Mouse (Mus musculus): ENCODE data around the gene Trim52.
"Not testable (repeated sequence)": the region's sequence is repeated elsewhere in the genome, so short reads cannot be mapped to it uniquely, and the experiment has no call there.

Gene Trim52

GRCm38 (mm10) chr14:106105980-106106379 lies at the start of gene Trim52:
Gene Trim52, plus strand, starts transcription at chr14:106106198.
- no peak for DNase-seq (ENCODE audit: low spot score)

GRCm38 (mm10) chr14:106072608-106073007 lies 33.4 kb upstream of the Trim52 start:
- no peak for DNase-seq (ENCODE audit: low spot score)

- no peak for DNase-seq (ENCODE audit: low spot score)
Measured at GRCm38 (mm10) chr14:106075181-106076064, 30.6 kb upstream of the Trim52 start.

DNA sequence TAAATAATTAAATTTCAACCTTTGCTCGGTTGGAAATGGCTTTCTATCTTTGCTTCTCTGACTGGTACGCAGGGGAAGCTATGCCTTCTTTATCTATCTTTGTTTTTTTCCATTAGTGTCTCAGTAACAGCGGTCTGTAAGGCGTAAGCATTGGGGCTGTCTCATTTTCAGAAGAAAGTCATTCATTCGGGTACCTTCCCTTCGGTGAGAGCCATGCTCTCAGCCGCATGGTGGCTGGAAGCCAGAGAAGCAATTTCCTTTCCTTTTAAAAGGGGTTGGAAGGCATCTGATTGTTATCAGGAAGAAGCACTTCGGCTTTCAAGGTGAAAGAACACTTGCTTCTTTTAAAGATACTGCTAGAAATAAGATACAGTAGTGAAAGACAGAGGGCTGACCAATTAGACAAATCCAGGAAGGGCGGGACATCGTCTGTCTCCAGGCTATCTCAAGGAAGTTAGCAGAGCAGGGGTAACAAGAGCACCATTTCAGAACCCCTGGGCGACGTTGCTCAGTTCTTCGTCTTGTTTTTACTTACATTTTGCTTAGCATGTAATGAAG lies 17.4 kb upstream of the Trim52 start:
- no peak for DNase-seq (ENCODE audit: low spot score)

DNA sequence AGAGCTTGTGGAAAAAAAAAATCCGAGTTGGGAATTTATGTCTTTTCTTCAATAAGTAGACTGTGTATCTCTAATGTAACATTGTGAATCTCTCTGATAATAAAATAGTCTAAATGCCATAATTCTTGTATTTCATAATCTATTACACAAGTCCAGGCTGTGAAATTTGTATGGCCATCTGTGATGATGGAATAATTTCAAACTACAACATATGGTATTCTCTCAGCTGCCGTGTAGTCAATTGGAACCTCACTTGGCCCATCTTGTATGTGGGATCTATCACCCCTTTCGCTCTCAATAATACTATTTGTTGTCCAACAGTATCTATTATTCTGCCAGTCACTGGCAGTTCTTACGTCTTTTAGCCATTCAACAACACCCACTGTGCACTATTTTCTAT lies 9.2 kb upstream of the Trim52 start:
- no peak for DNase-seq (ENCODE audit: low spot score)

DNA sequence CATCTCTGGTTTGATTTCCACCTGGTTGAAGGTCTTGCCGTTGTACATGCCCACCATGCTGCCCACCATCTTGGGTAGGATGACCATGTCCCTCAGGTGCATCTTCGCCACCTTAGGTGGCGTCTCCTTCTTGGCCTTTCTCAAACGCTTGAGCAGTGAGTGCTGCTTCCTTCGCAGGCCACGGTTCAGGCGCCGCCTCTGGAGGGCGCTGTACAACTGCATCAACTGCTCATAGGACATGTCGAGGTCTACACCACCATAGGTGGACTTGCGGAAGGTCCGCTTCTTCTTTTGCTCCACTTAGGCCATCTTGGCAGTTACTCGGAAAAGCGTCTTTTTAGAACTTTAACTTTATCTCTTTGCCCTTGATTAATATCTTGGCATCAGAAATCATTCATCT lies 5.1 kb upstream of the Trim52 start:
- DNase-seq (ENCODE audit: low spot score) = no peak

- no peak for DNase-seq (ENCODE audit: low spot score)
Measured at GRCm38 (mm10) chr14:106106425-106106824, 427 bp downstream of the Trim52 start.

- DNase-seq (ENCODE audit: low spot score) = no peak
Measured at GRCm38 (mm10) chr14:106119371-106119770, 13.4 kb downstream of the Trim52 start.

DNA sequence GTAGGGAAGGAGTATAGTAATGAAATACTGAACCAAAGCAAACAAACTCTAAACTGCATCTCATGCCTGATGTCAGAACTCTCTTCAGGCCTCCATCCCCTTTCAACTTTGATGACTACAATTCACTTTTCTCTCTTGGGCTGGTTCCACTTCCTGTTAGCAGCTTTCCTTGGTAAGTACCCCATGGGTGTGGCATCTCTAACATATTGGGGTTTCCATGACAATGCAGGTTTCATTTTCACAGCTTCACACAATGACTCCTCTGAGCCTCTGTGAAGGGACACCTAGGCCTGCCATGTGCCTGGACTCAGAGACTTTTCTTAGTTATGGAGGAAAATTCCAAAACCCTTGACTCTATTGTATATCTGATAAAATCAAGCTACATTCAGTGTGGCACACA lies 30.3 kb downstream of the Trim52 start:
- no peak for DNase-seq (ENCODE audit: low spot score)

- DNase-seq (ENCODE audit: low spot score) = no peak
Measured at GRCm38 (mm10) chr14:106151188-106151587, 45.2 kb downstream of the Trim52 start.

- no peak for DNase-seq (ENCODE audit: low spot score)
Measured at GRCm38 (mm10) chr14:106154879-106155576, 49.0 kb downstream of the Trim52 start.

GRCm38 (mm10) chr14:106156533-106156932 lies 50.5 kb downstream of the Trim52 start:
- DNase-seq (ENCODE audit: low spot score) = no peak

DNA sequence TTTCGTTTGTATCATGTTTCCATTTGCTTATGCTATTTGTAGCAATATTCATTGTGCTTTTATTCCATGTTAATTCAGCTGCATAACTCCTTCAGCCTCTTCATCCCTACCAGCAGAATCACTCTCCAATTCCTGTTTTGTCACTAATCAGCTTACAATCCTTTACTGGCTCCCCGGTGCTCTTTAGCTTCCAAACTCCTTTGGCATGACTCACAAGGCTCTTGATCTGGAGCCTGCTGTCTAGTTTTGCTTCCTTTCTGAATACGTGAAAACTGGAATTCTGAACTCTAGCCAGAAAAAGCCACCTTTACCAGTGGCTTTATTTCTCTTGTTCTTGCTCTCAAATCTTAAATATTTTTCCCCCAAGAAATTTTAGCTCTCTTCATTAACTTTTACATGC lies 56.3 kb downstream of the Trim52 start:
- DNase-seq (ENCODE audit: low spot score) = no peak

DNA sequence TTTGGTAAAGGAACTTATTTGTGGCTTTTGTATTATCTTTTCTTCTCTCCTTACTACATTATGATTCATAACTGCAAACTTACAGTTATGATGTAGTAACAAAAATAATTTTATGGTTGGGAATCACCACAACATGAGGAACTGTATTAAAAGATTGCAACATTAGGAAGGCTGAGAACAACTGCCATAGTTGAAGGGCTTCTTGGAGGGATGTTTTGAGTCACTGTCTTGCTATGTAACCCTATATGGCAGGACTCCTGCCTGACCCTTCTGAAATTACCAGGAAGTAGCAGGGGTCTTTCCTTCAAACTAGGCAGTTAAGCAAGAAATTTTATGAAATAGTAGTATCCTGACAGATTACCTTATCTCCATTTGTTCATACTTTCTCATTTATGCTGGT lies 57.2 kb downstream of the Trim52 start:
- no peak for DNase-seq (ENCODE audit: low spot score)

DNA sequence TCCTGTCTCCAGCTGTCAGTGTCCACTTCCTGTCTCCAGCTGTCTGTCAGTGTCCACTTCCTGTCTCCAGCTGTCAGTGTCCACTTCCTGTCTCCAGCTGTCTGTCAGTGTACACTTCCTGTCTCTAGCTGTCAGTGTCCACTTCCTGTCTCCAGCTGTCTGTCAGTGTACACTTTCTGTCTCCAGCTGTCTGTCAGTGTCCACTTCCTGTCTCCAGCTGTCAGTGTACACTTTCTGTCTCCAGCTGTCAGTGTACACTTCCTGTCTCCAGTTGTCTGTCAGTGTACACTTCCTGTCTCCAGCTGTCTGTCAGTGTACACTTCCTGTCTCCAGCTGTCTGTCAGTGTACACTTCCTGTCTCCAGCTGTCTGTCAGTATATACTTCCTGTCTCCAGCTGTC lies 57.9 kb downstream of the Trim52 start:
- DNase-seq (ENCODE audit: low spot score) = not testable (repeated sequence)

- DNase-seq (ENCODE audit: low spot score) = no peak
Measured at GRCm38 (mm10) chr14:106176879-106177278, 70.9 kb downstream of the Trim52 start.

- no peak for DNase-seq (ENCODE audit: low spot score)
Measured at GRCm38 (mm10) chr14:106178245-106178644, 72.2 kb downstream of the Trim52 start.

GRCm38 (mm10) chr14:106179102-106179727 lies 73.2 kb downstream of the Trim52 start:
- no peak for DNase-seq (ENCODE audit: low spot score)

GRCm38 (mm10) chr14:106179728-106180125 lies 73.7 kb downstream of the Trim52 start:
- no peak for DNase-seq (ENCODE audit: low spot score)

- DNase-seq (ENCODE audit: low spot score) = no peak
Measured at GRCm38 (mm10) chr14:106180616-106181015, 74.6 kb downstream of the Trim52 start.

DNA sequence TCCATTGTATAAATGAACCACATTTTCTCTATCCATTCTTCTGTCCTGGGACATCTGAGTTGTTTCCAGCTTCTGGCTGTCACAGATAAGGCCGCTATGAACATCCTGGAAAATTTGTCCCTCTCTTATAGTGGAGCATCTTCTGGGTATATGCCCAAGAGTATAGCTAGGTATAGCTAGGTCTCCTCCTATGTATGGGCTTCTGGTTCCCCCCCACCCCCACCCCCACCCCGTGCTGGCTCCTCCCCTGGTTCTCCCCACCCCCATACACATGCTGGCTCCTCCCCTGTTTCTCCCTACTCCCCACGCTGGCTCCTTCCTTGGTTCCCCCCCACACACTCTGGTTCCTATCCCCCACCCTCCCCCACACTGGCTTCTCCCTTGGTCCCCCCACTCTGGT lies 78.0 kb downstream of the Trim52 start:
- no peak for DNase-seq (ENCODE audit: low spot score)

Measured in c-Kit-positive CD71-positive TER-119-positive erythroid progenitor cells, embryonic 14.5 days (primary cell).